Mouse (Mus musculus) granulocyte monocyte progenitor cell, adult 5-6 weeks (primary cell): ENCODE data around the gene Syne2. TPM values are rescaled to one million over a fixed set of nuclear protein-coding genes. Genes with fewer than 3 reads are reported as not detected.
"Not testable (repeated sequence)": the region's sequence is repeated elsewhere in the genome, so short reads cannot be mapped to it uniquely, and the experiment has no call there.

ENCODE experiments used
- ATAC-seq: replicated peaks from 2 replicates; pipeline ENCODE4 v1.8.0; 2016; ENCODE audit warnings: mild to moderate bottlenecking, moderate TSS enrichment, inconsistent platforms; ENCODE audit not compliant: poor library complexity, severe bottlenecking
- total RNA-seq, 2 experiments: library from RNA; stranded (forward) in 1 of 2; stranded (reverse) in 1 of 2; fragments of 200-712, 200-1000 nt in 1 of 2; fragments of >200 nt in 1 of 2; fragmentation: Nextera tagmentation in 1 of 2; gene quantifications; 2 replicates each; pipeline ENCODE4 v1.2.3; 2014 to 2017

Gene Syne2
- total RNA-seq, 2 experiments from 2014 or later = 6.4 to 9.7 TPM

- no peak for ATAC-seq
These were observed 269.1 kb downstream of the Syne2 start for GRCm38 (mm10) chr12:76087025-76087424.

DNA sequence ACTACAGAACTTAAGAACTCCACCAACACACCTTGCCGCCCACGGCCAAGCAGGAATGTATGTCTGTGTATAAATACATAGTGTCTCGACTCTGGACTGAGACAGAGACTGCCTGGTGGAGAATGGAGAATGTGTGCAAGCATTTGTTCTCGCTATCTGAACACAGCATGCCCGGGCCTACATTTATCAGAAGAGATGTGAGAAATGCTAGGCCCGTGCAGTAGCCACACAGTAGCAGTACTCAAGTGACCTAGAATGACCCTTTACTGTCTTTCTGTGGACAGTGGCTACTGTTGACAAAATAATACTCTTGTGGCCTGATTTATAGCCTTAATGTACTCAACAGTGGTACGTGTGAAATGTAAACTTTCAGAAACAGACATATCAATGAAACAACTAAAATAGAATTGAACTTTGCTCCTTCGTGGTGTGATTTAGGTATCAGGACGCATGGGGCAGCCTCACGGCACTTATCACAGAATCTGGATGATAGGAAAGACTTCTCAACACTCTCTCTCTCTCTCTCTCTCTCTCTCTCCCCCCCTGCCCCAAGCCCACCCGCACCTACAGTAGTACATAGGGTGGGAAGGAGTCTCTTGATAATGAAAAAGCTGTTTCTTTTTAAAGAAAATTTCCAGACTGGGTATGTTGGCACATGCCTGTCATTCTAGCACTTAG lies 275.0 kb downstream of the Syne2 start:
- no peak for ATAC-seq

DNA sequence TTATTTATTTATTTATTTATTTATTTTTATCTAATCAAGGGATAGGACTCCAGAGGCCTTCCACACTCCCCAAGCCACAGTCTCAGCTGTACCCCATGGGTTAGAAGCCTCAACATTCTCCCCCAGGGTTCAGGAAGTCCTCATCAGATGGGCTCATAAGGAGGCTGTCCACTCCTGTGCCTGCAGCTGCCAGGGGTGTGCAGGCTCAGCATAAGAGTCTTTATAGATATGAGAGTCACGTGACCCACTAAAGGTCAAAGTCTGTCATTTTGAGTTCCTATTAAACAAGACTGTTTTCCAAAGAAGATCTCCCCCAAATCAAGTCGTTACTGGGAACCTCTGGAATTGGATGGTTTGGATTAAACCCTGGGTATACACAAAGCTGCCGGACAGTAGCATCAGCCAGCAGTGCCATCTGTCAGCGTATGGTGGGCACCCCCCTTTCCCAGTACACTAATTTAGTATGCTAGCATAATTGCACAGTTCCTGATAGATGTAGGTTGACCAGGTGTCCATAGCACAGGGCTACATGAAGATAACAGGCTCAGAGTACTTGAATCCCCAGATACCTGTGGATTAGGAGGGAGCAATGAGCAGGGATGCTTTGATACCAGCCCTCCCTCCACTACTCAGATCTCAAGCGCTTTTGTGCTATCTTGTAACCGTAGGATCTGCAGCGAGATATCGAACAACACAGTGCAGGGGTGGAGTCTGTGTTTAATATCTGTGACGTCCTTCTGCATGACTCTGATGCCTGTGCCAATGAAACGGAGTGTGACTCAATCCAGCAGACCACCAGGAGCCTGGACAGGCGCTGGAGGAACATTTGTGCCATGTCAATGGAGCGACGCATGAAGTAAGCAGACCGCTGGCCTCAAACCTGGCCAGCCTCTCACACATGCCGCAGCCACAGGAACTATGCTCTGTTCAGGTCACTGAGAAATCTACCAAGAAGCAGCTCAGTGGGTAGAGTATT lies 276.0 kb downstream of the Syne2 start:
- ATAC-seq = no peak

- ATAC-seq = no peak
These were observed 277.4 kb downstream of the Syne2 start for GRCm38 (mm10) chr12:76095117-76096035.

DNA sequence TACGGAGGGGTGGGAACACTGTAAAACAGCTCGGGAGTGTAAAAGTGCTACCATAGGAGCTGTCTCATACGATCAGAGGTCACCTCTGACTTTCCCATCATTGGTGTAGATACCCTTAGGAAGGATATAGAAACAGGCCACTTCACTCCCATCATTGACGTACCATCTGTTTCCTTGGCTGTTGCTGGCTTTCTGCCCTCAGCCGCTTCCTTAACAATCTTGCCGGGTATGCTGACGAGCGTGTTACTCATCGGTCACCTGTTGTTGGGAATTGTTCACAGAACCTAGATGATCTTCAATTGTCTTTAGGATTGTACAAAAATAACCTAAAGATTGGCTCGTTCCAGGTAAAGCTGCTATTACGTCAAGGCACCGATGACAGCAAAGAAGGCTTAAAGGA lies 284.7 kb downstream of the Syne2 start:
- no peak for ATAC-seq

GRCm38 (mm10) chr12:76104596-76105351 lies 286.8 kb downstream of the Syne2 start:
- no peak for ATAC-seq

DNA sequence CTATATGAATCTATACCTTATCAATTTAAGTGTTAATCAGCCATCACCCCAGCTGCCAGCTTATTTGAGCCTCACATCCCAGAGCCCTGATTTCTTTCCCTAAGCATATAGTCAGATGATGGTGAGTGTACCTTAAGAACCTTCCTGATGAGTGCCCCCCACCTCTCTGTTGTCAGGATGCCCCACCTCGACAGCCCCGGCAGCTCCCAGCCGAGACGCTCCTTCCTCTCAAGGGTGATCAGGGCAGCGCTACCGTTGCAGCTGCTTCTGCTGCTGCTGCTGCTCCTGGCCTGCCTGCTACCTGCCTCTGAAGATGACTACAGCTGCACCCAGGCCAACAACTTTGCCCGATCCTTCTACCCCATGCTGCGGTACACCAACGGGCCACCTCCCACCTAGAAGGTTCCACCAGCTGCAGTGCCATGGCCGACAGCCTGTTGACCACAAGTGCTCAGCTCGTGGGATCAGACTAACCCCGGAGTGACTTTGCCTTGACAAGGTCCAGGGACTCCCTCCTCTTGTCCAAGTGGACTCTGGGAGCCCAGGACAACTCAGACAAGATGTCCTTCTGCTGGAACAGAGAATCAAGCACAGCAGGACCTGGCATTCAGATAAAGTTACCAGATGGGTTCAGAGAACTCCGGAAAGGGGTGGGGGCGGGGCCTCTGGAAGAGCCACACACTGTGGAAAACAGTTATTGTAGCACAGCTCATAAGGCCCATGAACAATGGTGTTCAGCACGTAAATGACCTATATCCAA lies 291.9 kb downstream of the Syne2 start:
- no peak for ATAC-seq

- no peak for ATAC-seq
These were observed 293.1 kb downstream of the Syne2 start for GRCm38 (mm10) chr12:76111046-76111445.

DNA sequence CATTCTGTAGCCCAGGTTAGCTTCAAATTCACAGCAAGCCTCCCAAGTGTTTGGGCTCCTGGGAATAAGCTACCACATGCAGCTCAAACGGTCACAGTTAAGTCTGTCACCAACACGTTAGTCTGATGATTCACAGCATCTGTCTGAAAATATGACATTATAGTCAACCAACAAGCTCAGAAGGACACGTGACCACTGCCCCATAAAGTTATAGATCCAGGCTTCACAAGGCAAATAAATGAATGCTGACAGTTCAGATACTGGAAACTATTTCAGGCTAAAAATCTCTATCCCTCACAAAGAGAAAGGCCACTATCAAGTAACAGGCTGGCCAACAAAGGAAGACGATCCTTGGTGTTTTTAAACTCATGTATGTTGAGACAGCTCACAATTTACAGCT lies 298.6 kb downstream of the Syne2 start:
- ATAC-seq = no peak

- ATAC-seq = no peak
These were observed 299.8 kb downstream of the Syne2 start for GRCm38 (mm10) chr12:76117632-76118153.

- peak; percentile 46 for ATAC-seq
These were observed 305.3 kb downstream of the Syne2 start for GRCm38 (mm10) chr12:76123223-76123622.

DNA sequence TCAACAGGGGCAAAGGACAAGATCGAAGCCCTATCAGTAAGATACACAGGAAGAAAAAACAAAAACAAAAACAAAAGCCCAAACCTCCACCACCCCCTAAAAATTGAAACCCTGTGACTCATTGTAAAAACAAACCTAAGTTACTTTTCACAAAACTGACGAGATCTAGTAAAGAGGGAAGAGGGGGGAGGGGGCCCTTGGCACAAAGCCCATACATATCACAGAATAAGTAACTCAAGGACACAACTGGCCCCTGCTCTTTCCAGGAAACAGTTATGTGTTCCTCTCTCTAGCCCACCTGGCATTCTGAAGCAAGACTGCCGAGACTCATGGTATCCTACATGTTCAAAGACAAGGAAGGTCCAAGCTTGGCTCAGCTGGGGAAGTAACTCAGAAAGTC lies 310.4 kb downstream of the Syne2 start:
- ATAC-seq = no peak

GRCm38 (mm10) chr12:76128831-76129230 lies 310.9 kb downstream of the Syne2 start:
- ATAC-seq = no peak

- 0 out of 2 replicates have a peak, but pooled peaks have one; percentile 33 for ATAC-seq
These were observed 312.3 kb downstream of the Syne2 start for GRCm38 (mm10) chr12:76130281-76130680.

GRCm38 (mm10) chr12:76130891-76131290 lies 313.0 kb downstream of the Syne2 start:
- ATAC-seq = no peak

DNA sequence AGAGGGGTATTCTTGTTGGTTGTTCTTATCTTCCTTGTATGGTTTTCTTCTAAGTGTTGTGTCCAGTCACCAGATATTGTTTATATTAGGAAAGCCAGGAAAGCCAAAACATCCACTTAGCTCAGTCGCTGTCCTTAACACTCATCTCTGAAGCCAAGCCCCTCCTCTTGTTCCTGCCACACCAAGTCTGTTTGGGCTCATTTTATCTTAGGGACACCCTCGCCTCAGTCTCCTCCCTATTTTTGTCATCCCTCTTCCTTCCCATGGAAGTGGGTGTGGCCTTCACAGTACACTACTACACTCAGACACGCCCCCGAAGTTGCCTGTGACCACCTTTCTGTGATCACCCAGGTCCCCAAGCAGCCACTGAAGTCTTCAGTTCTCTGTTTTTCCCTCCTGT lies 314.7 kb downstream of the Syne2 start:
- ATAC-seq = no peak

DNA sequence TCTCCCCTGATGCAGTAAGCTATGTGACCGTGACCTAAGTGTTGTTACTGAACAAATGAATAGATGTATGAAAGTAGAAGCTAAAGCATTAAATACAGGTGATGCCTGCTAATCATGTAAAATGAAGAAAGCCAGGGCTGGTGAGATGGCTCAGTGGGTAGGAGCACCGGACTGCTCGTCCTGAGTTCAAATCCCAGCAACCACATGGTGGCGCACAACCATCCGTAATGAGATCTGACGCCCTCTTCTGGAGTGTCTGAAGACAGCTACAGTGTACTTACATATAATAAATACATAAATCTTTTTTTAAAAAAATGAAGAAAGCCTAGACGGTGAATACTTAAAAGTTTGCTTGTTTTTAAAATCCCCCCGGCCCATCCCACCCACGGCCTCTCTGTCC lies 315.1 kb downstream of the Syne2 start:
- ATAC-seq = not testable (repeated sequence)

GRCm38 (mm10) chr12:76136701-76137100 lies 318.8 kb downstream of the Syne2 start:
- ATAC-seq = no peak

DNA sequence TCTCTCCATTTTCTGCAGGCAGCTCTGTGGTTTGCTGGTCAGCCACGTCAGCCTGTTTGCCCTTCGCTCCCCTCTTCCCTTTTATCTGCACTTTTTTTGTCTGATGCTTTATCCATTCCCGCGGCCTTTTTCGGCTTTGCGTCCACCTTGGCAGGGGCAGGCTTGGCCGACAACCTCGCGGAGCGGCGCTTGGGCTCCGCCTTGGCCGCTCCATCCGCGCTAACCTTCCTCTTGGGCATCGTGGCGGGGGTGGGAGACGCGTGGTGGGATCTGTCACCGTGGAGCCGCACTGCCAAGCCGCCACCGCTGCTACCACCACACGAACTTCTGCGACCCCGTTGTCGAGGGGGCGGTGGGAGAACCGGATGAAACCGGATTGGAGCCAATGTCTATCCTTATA lies 334.5 kb downstream of the Syne2 start:
- ATAC-seq = peak; percentile 48; the same call in 1 of the 2 replicates
